Mouse (Mus musculus): ENCODE results near the gene Cks1b.

DNA sequence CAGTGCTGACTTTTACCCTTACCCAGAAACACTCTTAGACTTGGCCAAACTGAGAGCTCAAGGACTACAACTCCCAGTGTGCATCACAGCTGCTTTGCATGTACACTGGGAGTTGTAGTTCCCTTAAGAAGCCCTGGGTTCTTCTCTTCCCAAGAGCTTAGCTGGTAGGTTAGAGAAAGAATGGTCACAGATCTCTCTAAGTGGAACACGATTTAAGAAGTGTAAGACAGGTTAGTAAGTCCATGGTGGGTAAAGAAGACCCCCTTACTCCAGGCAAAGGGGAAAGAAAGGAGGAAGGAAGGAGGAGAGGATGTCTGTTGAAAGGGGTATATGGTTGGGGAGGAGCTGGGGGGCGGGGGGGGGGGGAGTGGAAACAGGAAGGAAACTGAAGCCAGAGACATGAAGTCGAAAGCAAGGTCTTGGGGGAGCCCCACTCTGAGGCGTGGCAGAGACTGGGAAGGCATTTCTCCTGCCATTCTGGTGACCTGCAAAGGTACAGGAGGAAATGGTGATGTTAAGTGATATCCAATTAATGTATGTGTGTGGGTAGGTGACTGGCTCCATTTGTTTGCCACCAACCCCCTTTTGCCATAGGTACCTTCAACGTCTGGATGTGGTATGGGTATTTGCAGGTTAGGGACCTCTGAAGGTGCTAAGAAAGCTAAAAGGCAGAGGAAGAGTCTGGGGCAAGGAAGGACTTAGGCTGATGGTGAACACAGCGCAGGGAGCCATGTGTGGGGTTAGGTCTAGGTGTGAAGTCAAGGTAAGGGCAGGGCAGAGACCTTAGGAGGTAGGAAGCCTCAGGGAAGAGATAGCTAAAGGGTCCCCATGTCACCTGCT lies 29.1 kb downstream of the Cks1b start:
- TF ChIP-seq CTCF (IDR thresholded peaks at IDR 0.05; ENCODE audit: borderline replicate concordance, insufficient read depth, low read length) (no peak), POLR2A (IDR thresholded peaks at IDR 0.05; ENCODE audit: low read depth, low read length) (no peak)
